Mouse (Mus musculus) limb, embryonic 14.5 days (tissue): ENCODE data around the gene Pex26. TPM values are rescaled to one million over a fixed set of nuclear protein-coding genes. Genes with fewer than 3 reads are reported as not detected.

Experiments used
- ATAC-seq: fragments of 200-750 bp; cut with Nextera tagmentation; 2 replicates; pipeline ENCODE4 v1.8.0; 2017; ENCODE audit warnings: low read depth, moderate number of reproducible peaks, moderate TSS enrichment; ENCODE audit not compliant: low FRiP score
- DNase-seq: peaks from one replicate; pipeline ENCODE4 v3.0.0-alpha.2; 2015; ENCODE audit warnings: low spot score
- H3K27ac ChIP-seq: fragments of 300-500 bp; sonication (generic); replicated peaks from 2 replicates; pipeline ENCODE4 v1.5.1; 2014; ENCODE audit warnings: low read depth, mild to moderate bottlenecking, low read length, moderate library complexity, mixed read lengths
- H3K27me3 ChIP-seq: fragments of 300-500 bp; sonication (generic); 2 replicates; pipeline ENCODE4 v1.6.1; 2014; ENCODE audit warnings: low read length, mixed read lengths; ENCODE audit not compliant: control insufficient read depth, insufficient read depth
- H3K36me3 ChIP-seq: fragments of 300-500 bp; sonication (generic); 2 replicates; pipeline ENCODE4 v1.6.1; 2014; ENCODE audit warnings: mild to moderate bottlenecking, low read length, moderate library complexity, mixed read lengths; ENCODE audit not compliant: control insufficient read depth, insufficient read depth
- H3K4me1 ChIP-seq: fragments of 300-500 bp; sonication (generic); 2 replicates; pipeline ENCODE4 v1.6.1; 2014; ENCODE audit warnings: antibody characterized with exemption, low read length, mixed read lengths; ENCODE audit not compliant: control insufficient read depth, insufficient read depth
- H3K4me2 ChIP-seq: fragments of 300-500 bp; sonication (generic); replicated peaks from 2 replicates; pipeline ENCODE4 v1.6.1; 2014; ENCODE audit warnings: low read depth, mild to moderate bottlenecking, low read length, moderate library complexity; ENCODE audit not compliant: severe bottlenecking
- H3K4me3 ChIP-seq: fragments of 300-500 bp; sonication (generic); replicated peaks from 2 replicates; pipeline ENCODE4 v1.5.1; 2014; ENCODE audit warnings: low read length
- H3K9ac ChIP-seq: fragments of 300-500 bp; sonication (generic); 2 replicates; pipeline ENCODE4 v1.6.1; 2014; ENCODE audit warnings: mild to moderate bottlenecking, low read depth, low read length, moderate library complexity; ENCODE audit not compliant: severe bottlenecking
- H3K9me3 ChIP-seq: fragments of 300-500 bp; sonication (generic); 2 replicates; pipeline ENCODE4 v1.6.1; 2016; ENCODE audit warnings: low read length; ENCODE audit not compliant: control insufficient read depth
- POLR2A ChIP-seq: fragments of 200-500 bp; IDR thresholded peaks from 2 replicates; pipeline ENCODE4 v1.8.0; 2012; ENCODE audit warnings: inconsistent platforms, mild to moderate bottlenecking, moderate library complexity, borderline replicate concordance; ENCODE audit not compliant: insufficient read depth, insufficient read length; ENCODE audit errors: extremely low read depth
- WGBS: fragments of 180-500 bp; shearing (Covaris S2); extraction: QIAGEN DNeasy Blood & Tissue Kit; methylation state at CpG from one replicate; pipeline ENCODE4 v1.1.7; 2014; 5-methylcytosine and 5-hydroxymethylcytosine counted together
- polyA plus RNA-seq, 2 experiments: library from polyadenylated mRNA; depleted of rRNA in 1 of 2; stranded (reverse) in 1 of 2; unstranded in 1 of 2; fragments of >200 nt; fragmentation: Nextera tagmentation in 1 of 2; extraction: Ambion mirVana in 1 of 2; gene quantifications; 2 replicates each; pipeline versions ENCODE4 v1.2.1 to v1.2.3; 2012 to 2014

Pex26 gene
- polyA plus RNA-seq, 2 experiments = 10.3 to 15.2 TPM

DNA sequence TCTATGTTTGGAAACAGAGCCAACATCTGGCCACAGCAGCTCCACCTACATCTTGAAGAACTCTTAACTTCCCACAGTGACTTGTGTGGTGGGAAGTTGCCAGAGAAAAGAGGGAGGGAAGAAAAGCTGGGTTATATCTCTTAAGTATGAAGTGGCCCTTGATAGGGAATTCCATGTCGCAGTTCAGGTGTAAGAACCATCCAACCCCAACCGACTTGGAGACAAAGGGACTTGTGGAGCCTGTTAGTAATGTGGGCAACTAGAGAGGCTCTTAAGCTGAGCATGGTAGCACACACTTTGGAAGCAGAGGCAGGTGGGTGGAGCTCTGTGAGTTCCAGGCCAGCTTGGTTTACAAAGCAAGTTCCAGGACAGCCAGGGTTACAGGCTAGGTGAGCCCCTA, 26.1 kb downstream of the Pex26 start:
- no peak overlapping the region for H3K9ac ChIP-seq
- H3K4me3 ChIP-seq = no peak overlapping the region
- 83% methylated on average over 2 of the region's 2 CpGs for WGBS
- DNase-seq = no peak
- no peaks in the 10 kb centered on the region for H3K36me3 ChIP-seq
- H3K27ac ChIP-seq = no peak overlapping the region
- no peaks in the 10 kb centered on the region for H3K9me3 ChIP-seq
- H3K27me3 ChIP-seq = peaks cover 26% of the 10 kb centered on the region
- no peak overlapping the region for H3K4me2 ChIP-seq
- no peak for ATAC-seq
- H3K4me1 ChIP-seq = peaks cover 15% of the 10 kb centered on the region; the same call in 1 of the 2 replicates
- TF ChIP-seq POLR2A = no peak

DNA sequence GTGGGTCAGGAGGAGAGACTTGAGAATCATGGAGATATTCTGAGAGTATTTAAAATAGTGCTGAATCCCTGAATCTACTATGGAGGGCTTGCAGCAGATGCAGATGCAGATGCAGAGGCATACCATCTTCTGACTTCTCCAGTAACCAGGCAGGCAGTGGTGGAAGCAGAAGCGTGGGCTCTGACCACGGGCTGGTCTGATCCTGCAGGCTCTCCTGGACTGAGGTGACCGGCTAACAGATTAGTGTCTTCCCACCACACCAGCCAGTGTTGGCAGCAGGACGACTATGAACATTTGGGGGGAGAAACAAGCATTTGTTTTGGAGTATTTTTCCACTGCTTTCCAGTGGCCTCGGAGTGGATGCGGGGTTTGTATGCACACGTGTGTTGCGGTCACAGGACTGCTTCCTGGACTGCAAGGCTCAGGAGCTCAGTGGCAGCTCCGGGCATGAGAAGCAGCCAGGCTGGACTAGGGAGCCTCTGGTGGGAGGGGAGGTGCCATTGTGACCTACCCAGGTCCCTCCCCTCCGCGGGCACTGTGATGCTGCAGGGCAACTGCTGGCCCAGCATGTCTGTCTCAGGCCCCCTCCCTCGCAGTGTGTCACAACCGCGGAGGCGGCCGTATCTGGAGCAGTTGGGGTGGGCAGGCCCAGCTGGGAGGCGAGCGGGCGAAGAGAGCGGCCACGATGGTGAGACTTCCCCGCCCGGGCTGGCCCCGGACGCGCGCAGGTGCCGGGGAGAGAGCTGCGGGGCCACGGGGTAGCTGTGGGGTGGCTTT, 26.9 kb downstream of the Pex26 start, which contains the start of gene Tuba8:
Tuba8 (plus strand) TSS at position 548 of the 777 bp plus-strand sequence.
- WGBS = 3% methylated on average over 29 of the region's 30 CpGs
- peaks cover 26% of the 10 kb centered on the region for H3K27me3 ChIP-seq
- peak within 1 kb of the TSS; percentile 46 for H3K9ac ChIP-seq
- H3K36me3 ChIP-seq = no peaks in the 10 kb centered on the region
- TF ChIP-seq POLR2A = no peak
- DNase-seq (no peak), ATAC-seq (peak; percentile 51; the same call in 1 of the 2 replicates)
- no peak within 1 kb of the TSS for H3K27ac ChIP-seq
- H3K4me1 ChIP-seq = peaks cover 15% of the 10 kb centered on the region; the same call in 1 of the 2 replicates
- no peaks in the 10 kb centered on the region for H3K9me3 ChIP-seq
- H3K4me3 ChIP-seq = peak within 1 kb of the TSS; percentile 38
- H3K4me2 ChIP-seq = peak within 1 kb of the TSS; percentile 73

DNA sequence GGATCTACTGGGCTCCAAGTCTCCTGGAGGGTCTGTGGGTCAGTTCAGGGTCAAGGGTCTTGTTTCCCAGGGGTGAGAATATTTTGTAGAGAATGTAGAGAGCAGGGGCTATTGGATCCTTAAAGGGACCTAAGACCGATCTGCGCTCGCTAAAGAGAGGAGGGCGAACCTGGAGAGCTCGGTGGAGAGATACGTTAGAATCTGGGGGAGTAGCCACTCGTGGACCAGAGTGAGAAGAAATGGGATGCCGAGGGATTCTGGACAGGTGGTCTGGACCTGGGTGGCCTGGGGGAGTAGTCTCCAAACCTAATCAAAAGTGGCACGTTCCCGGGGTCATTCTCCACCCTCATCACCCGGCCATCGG, 27.4 kb downstream of the Pex26 start:
- Histone ChIP-seq H3K4me3 (peak overlapping the region; percentile 38), H3K27ac (no peak overlapping the region), H3K27me3 (peaks cover 26% of the 10 kb centered on the region), H3K4me1 (peaks cover 15% of the 10 kb centered on the region; the same call in 1 of the 2 replicates), H3K36me3 (no peaks in the 10 kb centered on the region), H3K9ac (peak overlapping the region; percentile 46), H3K9me3 (no peaks in the 10 kb centered on the region), H3K4me2 (peak overlapping the region; percentile 73)
- DNase-seq = no peak
- under 1% methylated on average over 10 of the region's 12 CpGs for WGBS
- 0 out of 2 replicates have a peak, but pooled peaks have one; percentile 4 for ATAC-seq
- TF ChIP-seq POLR2A = no peak

DNA sequence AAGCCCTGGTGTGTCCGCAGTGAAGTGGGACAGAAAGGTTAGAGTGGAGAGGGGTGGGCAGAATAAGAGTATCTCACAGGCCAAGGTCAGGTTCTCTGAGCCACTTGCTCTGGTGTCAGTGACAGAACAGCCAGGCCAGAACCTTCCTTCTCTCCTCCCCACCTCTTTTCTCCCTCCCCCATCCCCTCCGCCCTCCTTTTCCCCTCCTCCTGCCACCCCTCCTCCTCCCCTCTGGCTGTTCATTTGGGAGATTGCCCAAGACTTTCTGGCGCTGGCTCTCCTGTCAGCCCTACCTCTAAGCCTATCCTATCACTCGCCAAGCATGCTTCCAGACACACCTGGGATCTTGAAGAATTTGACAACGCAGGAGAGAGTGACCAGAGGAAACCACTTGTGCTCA, 28.3 kb downstream of the Pex26 start:
- DNase-seq (no peak), ATAC-seq (no peak)
- peaks cover 26% of the 10 kb centered on the region for H3K27me3 ChIP-seq
- 0 out of 2 replicates have a peak overlapping the region, but pooled peaks have one; percentile 38 for H3K4me3 ChIP-seq
- no peaks in the 10 kb centered on the region for H3K9me3 ChIP-seq
- H3K4me2 ChIP-seq = peak overlapping the region; percentile 73; the same call in 1 of the 2 replicates
- H3K36me3 ChIP-seq = no peaks in the 10 kb centered on the region
- H3K9ac ChIP-seq = no peak overlapping the region
- WGBS = 5% methylated on average over 5 of the region's 5 CpGs
- H3K4me1 ChIP-seq = peaks cover 15% of the 10 kb centered on the region; the same call in 1 of the 2 replicates
- no peak overlapping the region for H3K27ac ChIP-seq
- TF ChIP-seq POLR2A = no peak

DNA sequence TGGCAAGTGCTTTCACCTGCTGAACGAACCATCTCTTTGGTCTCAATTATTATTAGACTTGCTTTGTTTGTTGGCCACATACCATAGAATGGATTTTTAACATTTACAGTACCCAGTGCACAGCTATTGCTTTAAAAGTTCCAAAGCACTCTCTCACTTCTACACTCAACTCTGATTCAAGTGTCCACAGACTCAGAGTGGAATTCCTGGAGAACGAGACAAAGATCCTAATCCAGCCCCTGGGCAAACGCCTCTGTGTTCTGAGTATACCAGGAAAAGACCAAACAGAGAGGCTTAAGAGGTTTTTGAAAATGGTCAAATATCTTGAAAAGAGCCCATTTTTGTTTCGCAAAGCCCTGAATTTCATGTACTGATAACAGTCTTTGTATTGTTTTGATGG, 29.5 kb downstream of the Pex26 start:
- Histone ChIP-seq H3K9ac (no peak overlapping the region), H3K27me3 (peaks cover 26% of the 10 kb centered on the region), H3K36me3 (no peaks in the 10 kb centered on the region), H3K4me1 (peaks cover 15% of the 10 kb centered on the region; the same call in 1 of the 2 replicates), H3K4me2 (no peak overlapping the region), H3K9me3 (no peaks in the 10 kb centered on the region), H3K27ac (no peak overlapping the region), H3K4me3 (no peak overlapping the region)
- WGBS = 86% methylated on average over 4 of the region's 4 CpGs
- DNase-seq (no peak), ATAC-seq (no peak)
- no peak for TF ChIP-seq POLR2A
